ENCODE assay signal across 8 mouse cellular contexts in genomic region chr9:65032269-65033108, GRCm38 (mm10). TPM values are rescaled to one million over a fixed set of nuclear protein-coding genes. Genes with fewer than 3 reads are reported as not detected.
DNase-seq lines count a peak whose midpoint lies in the region; ATAC-seq and TF ChIP-seq lines count a peak whose summit lies in the region.

Gene Dpp8 (plus strand): TSS chr9:65032414.

- TF ChIP-seq CTCF in liver, adult 2 months (IDR thresholded peaks at IDR 0.05; ENCODE audit: low read depth, low read length): peak; percentile 91

- H3K4me2 ChIP-seq in heart, embryonic 11.5 days: peak within 1 kb of the TSS; percentile 77
- peak within 1 kb of the TSS; percentile 89 for H3K4me2 ChIP-seq in kidney, embryonic 16.5 days (replicated peaks; ENCODE audit: low read depth, low read length)
- H3K4me2 ChIP-seq in myocyte (ENCODE audit: low read depth): peak within 1 kb of the TSS; percentile 95

- H3K27ac ChIP-seq in heart, embryonic 11.5 days (ENCODE audit: low read depth, low read length): peak within 1 kb of the TSS; percentile 91
- H3K27ac ChIP-seq in kidney, embryonic 16.5 days (ENCODE audit: low read length): peak within 1 kb of the TSS; percentile 95
- peak within 1 kb of the TSS; percentile 90 for H3K27ac ChIP-seq in liver, adult 2 months (replicated peaks; ENCODE audit: insufficient read depth, low read depth, low read length)

- peak within 1 kb of the TSS; percentile 95 for H3K9ac ChIP-seq in heart, embryonic 11.5 days (ENCODE audit: low read depth, low read length)
- peak within 1 kb of the TSS; percentile 99 for H3K9ac ChIP-seq in kidney, embryonic 16.5 days (replicated peaks; ENCODE audit: low read length)
- H3K9ac ChIP-seq in liver, adult 2 months (ENCODE audit: low read depth, low read length): peak within 1 kb of the TSS; percentile 95

- H3K79me2 ChIP-seq in liver, adult 2 months (ENCODE audit: control insufficient read depth, insufficient read depth, low read length): no peaks in the 10 kb centered on the region; the same call in 1 of the 2 replicates
- H3K79me2 ChIP-seq in myocyte (ENCODE audit: control insufficient read depth, insufficient read depth): peaks cover 16% of the 10 kb centered on the region

- peak; percentile 96 for ATAC-seq in erythroblast, adult 5-6 weeks (replicated peaks; ENCODE audit: low FRiP score, poor library complexity, severe bottlenecking)
- ATAC-seq in heart, embryonic 11.5 days (replicated peaks; ENCODE audit: insufficient number of reproducible peaks, low FRiP score, low TSS enrichment): peak; percentile 86
- peak; percentile 94 for ATAC-seq in kidney, embryonic 16.5 days (ENCODE audit: low FRiP score, low TSS enrichment)

- peak; percentile 81; the same call in 1 of the 2 replicates for TF ChIP-seq POLR2A in liver, adult 2 months (IDR thresholded peaks at IDR 0.05; ENCODE audit: extremely low read depth, insufficient read depth, low read length)
- peak; percentile 64 for TF ChIP-seq POLR2A in myocyte (IDR thresholded peaks at IDR 0.05; ENCODE audit: insufficient read length, low read depth)

- peak within 1 kb of the TSS; percentile 95 for H3K4me3 ChIP-seq in heart, embryonic 11.5 days (ENCODE audit: low read depth, low read length)
- peak within 1 kb of the TSS; percentile 99 for H3K4me3 ChIP-seq in kidney, embryonic 16.5 days (ENCODE audit: low read length)
- peak within 1 kb of the TSS; percentile 75 for H3K4me3 ChIP-seq in liver, adult 2 months (ENCODE audit: insufficient read depth, low read depth, low read length)
- peak within 1 kb of the TSS; percentile 72 for H3K4me3 ChIP-seq in myocyte

- DNase-seq in B cell, adult 2 months: peak; percentile 97
- DNase-seq in brain, adult 2 months (ENCODE audit: low read depth, low spot score): peak; percentile 97
- DNase-seq in liver, adult 2 months (ENCODE audit: extremely low read depth, low read depth, low spot score): peak; percentile 79
- peak; percentile 96 for DNase-seq in splenic B cell, adult 2 months (ENCODE audit: low read depth, low spot score)

- WGBS in heart, embryonic 11.5 days (ENCODE audit: insufficient replicate concordance): under 1% methylated on average over 84 of the region's 85 CpGs
- under 1% methylated on average over 60 of the region's 85 CpGs for WGBS in kidney, embryonic 16.5 days
- WGBS in liver, adult 2 months: under 1% methylated on average over 85 of the region's 85 CpGs

- peaks cover 8% of the 10 kb centered on the region for H3K4me1 ChIP-seq in heart, embryonic 11.5 days (ENCODE audit: control insufficient read depth, insufficient read depth, low read length)
- peaks cover 11% of the 10 kb centered on the region for H3K4me1 ChIP-seq in kidney, embryonic 16.5 days (ENCODE audit: insufficient read depth, low read length)
- peaks cover 11% of the 10 kb centered on the region for H3K4me1 ChIP-seq in liver, adult 2 months (ENCODE audit: control insufficient read depth, insufficient read depth, low read length)

- H3K9me3 ChIP-seq in heart, embryonic 11.5 days (replicated peaks; ENCODE audit: control insufficient read depth, low read length): no peaks in the 10 kb centered on the region
- no peaks in the 10 kb centered on the region for H3K9me3 ChIP-seq in kidney, embryonic 16.5 days (ENCODE audit: low read length)

- peak within 1 kb of the TSS; percentile 97 for H3ac ChIP-seq in myocyte (ENCODE audit: control insufficient read depth, insufficient read length)

- H3K36me3 ChIP-seq in heart, embryonic 11.5 days (ENCODE audit: control insufficient read depth, insufficient read depth, low read length): no peaks in the 10 kb centered on the region
- H3K36me3 ChIP-seq in kidney, embryonic 16.5 days (ENCODE audit: insufficient read depth, low read length): peaks cover 4% of the 10 kb centered on the region; the same call in 1 of the 2 replicates
- peaks cover 5% of the 10 kb centered on the region; the same call in 1 of the 2 replicates for H3K36me3 ChIP-seq in liver, adult 2 months (ENCODE audit: control insufficient read depth, insufficient read depth, low read length)
- H3K36me3 ChIP-seq in myocyte (ENCODE audit: control insufficient read depth, insufficient read depth): peaks cover 9% of the 10 kb centered on the region
- peaks cover 3% of the 10 kb centered on the region; the same call in 1 of the 2 replicates for H3K36me3 ChIP-seq in splenic B cell, adult 2 months (ENCODE audit: control insufficient read depth, insufficient read depth, low read length, poor library complexity, severe bottlenecking)

- no peaks in the 10 kb centered on the region for H3K27me3 ChIP-seq in heart, embryonic 11.5 days (ENCODE audit: control insufficient read depth, insufficient read depth, low read length)
- H3K27me3 ChIP-seq in kidney, embryonic 16.5 days (ENCODE audit: insufficient read depth, low read length): no peaks in the 10 kb centered on the region
- no peaks in the 10 kb centered on the region for H3K27me3 ChIP-seq in liver, adult 2 months (ENCODE audit: control insufficient read depth, insufficient read depth, low read length)
- H3K27me3 ChIP-seq in myocyte (ENCODE audit: control insufficient read depth, insufficient read depth, insufficient read length): no peaks in the 10 kb centered on the region
- no peaks in the 10 kb centered on the region for H3K27me3 ChIP-seq in splenic B cell, adult 2 months (ENCODE audit: control insufficient read depth, insufficient read depth, low read length, poor library complexity, severe bottlenecking)

TF ChIP-seq in myocyte, 11 proteins besides CTCF, POLR2A, EP300 and RAD21:
- no peak for TF ChIP-seq TCF12 (IDR thresholded peaks at IDR 0.05; ENCODE audit: insufficient read depth, poor library complexity, severe bottlenecking)
- peak; percentile 29 for TF ChIP-seq USF1 (IDR thresholded peaks at IDR 0.05; ENCODE audit: low read depth)
- TF ChIP-seq MYOD1 (IDR thresholded peaks at IDR 0.05; ENCODE audit: control insufficient read depth in 1 of 3, insufficient read length in 2 of 3, low read depth in 2 of 3): peak in 1 of 3 experiments; percentile 6
- TF ChIP-seq MYOG (IDR thresholded peaks at IDR 0.05; ENCODE audit: control insufficient read depth in 1 of 3, insufficient read depth in 1 of 3, insufficient read length in 2 of 3, low read depth in 2 of 3): peak in 1 of 3 experiments; percentile 2
- TF ChIP-seq MAX (IDR thresholded peaks at IDR 0.05; ENCODE audit: low read depth): peak; percentile 45

RNA-seq across cellular contexts. Expression of gene Dpp8, which starts in this region (rescaled TPM):
- total RNA-seq in erythroblast, adult 5-6 weeks (2015; ENCODE audit: low replicate concordance): 32.0 and 46.1 TPM in 2 replicates
- total RNA-seq in erythroblast, adult 5-6 weeks (2017; ENCODE audit: low replicate concordance): 62.7 and 69.0 TPM in 2 replicates
- 23.7 and 30.2 TPM in 2 replicates for polyA plus RNA-seq in heart, embryonic 11.5 days (2014; fragmentation: Nextera tagmentation; extraction: Ambion mirVana)
- 37.7 and 39.5 TPM in 2 replicates for polyA plus RNA-seq in kidney, embryonic 16.5 days (2015; fragmentation: Nextera tagmentation; extraction: Ambion mirVana)
- 42.8 and 46.2 TPM in 2 replicates for total RNA-seq in liver, adult 2 months (2014; rRNA removed)
- 18.8 and 20.4 TPM in 2 replicates for polyA plus RNA-seq in liver, adult 2 months (2012; rRNA removed)
- 24.4 TPM for polyA plus RNA-seq in myocyte (2012; fragmentation: generic; extraction: Trizol)

Comparison
In these comparisons a context has a peak if more than half of its experiments do, and no peak if none do; other contexts are left out.
1. Peak in every context shown above with its lines: DNase-seq, ATAC-seq, H3K4me3 ChIP-seq and H3K27ac ChIP-seq.